Mouse (Mus musculus) adrenal gland, postnatal 10 days (tissue): ENCODE measurements around the gene Izumo2. TPM values are rescaled to one million over a fixed set of nuclear protein-coding genes. Genes with fewer than 3 reads are reported as not detected.
A peak's percentile ranks its signal among the peaks of the same experiment; 100 is the strongest.

Experiments
- DNase-seq: peaks from one replicate; pipeline ENCODE4 v3.0.0; 2021; ENCODE audit warnings: mixed read lengths
- long read RNA-seq, 2 experiments: library from polyadenylated mRNA; stranded (forward); transcript quantifications; one replicate each; pipeline ENCODE4 v2.0.0; 2021
- total RNA-seq, 2 experiments: library from RNA; stranded (reverse); gene quantifications; 2 replicates each; pipeline ENCODE4 v1.2.3; 2021

The Izumo2 gene
- total RNA-seq = not detected
- long read RNA-seq, experiment 1 = 0 reads
- long read RNA-seq, experiment 2 = 0 reads

GRCm38 (mm10) chr7:44708574-44708973 lies at the start of gene Izumo2:
Gene Izumo2 (plus strand): TSS chr7:44708742.
- DNase-seq = no peak

- no peak for DNase-seq
These were observed 47.3 kb upstream of the Izumo2 start for GRCm38 (mm10) chr7:44661219-44661618.

- DNase-seq = no peak
These were observed 46.4 kb upstream of the Izumo2 start for GRCm38 (mm10) chr7:44662168-44662567.

GRCm38 (mm10) chr7:44662569-44662968 lies 46.0 kb upstream of the Izumo2 start:
- DNase-seq = no peak

GRCm38 (mm10) chr7:44663546-44663945 lies 45.0 kb upstream of the Izumo2 start:
- no peak for DNase-seq

- DNase-seq = no peak
These were observed 43.8 kb upstream of the Izumo2 start for GRCm38 (mm10) chr7:44664731-44665130.

GRCm38 (mm10) chr7:44666462-44666861 lies 42.1 kb upstream of the Izumo2 start:
- no peak for DNase-seq

GRCm38 (mm10) chr7:44667996-44668738 lies 40.4 kb upstream of the Izumo2 start:
- no peak for DNase-seq

- DNase-seq = no peak
These were observed 39.4 kb upstream of the Izumo2 start for GRCm38 (mm10) chr7:44669103-44669502.

GRCm38 (mm10) chr7:44670803-44671202 lies 37.7 kb upstream of the Izumo2 start, which contains the start of gene Myh14:
Gene Myh14 (minus strand): TSS chr7:44670843.
- DNase-seq = peak; percentile 92

- no peak for DNase-seq
These were observed 36.3 kb upstream of the Izumo2 start for GRCm38 (mm10) chr7:44672193-44672592.

- no peak for DNase-seq
These were observed 34.0 kb upstream of the Izumo2 start for GRCm38 (mm10) chr7:44674511-44674910.

GRCm38 (mm10) chr7:44675171-44675570 lies 33.4 kb upstream of the Izumo2 start:
- no peak for DNase-seq

- no peak for DNase-seq
These were observed 32.4 kb upstream of the Izumo2 start for GRCm38 (mm10) chr7:44676126-44676525.

GRCm38 (mm10) chr7:44676611-44677010 lies 31.9 kb upstream of the Izumo2 start:
- DNase-seq = no peak

- DNase-seq = no peak
These were observed 24.9 kb upstream of the Izumo2 start for GRCm38 (mm10) chr7:44683656-44684055.

GRCm38 (mm10) chr7:44685531-44686402 lies 22.8 kb upstream of the Izumo2 start:
- DNase-seq = no peak

GRCm38 (mm10) chr7:44688890-44689289 lies 19.7 kb upstream of the Izumo2 start:
- no peak for DNase-seq

GRCm38 (mm10) chr7:44689331-44689730 lies 19.2 kb upstream of the Izumo2 start:
- no peak for DNase-seq

GRCm38 (mm10) chr7:44693427-44694175 lies 14.9 kb upstream of the Izumo2 start:
- DNase-seq = no peak

GRCm38 (mm10) chr7:44695223-44695622 lies 13.3 kb upstream of the Izumo2 start:
- DNase-seq = no peak

- DNase-seq = peak; percentile 83
These were observed 11.3 kb upstream of the Izumo2 start for GRCm38 (mm10) chr7:44697191-44697710.
